Mouse (Mus musculus): ENCODE measurements at regions not wholly inside any gene's neighbourhood (a gene's known extent, or its start where the extent isn't known, plus 50 kb on each side); places are given as distances from the start of the nearest gene placed in this dataset.

DNA sequence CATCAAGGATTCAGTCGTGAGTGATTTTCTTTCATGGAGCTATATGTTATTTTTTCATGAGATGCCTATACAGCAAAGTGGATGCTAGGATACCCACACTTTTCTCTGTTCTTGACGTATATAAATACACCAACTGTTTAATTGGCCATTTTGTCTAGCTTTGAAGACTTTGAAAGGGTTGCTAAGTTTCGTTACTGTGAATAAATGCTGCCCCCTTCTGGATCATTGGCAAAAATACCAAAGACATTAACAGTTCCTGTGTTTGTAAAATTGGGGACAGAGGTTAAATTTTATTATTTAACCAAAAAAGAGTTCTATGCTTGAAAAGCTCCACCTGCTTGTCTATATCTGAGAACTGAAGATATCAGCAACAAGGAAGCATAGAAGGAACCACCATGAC is 3624.1 kb downstream of the 9330182O14Rik start:
- TF ChIP-seq GATA1 (IDR thresholded peaks at IDR 0.05; ENCODE audit: borderline replicate concordance, low read length) (no peak), CTCF (IDR thresholded peaks at IDR 0.05; ENCODE audit: low read depth, low read length) (no peak), GATA2 (IDR thresholded peaks at IDR 0.05; ENCODE audit: borderline replicate concordance, low read depth, low read length) (no peak), POLR2AphosphoS5 (IDR thresholded peaks at IDR 0.05; ENCODE audit: insufficient replicate concordance, low read depth, low read length) (no peak), TAL1 (conservative IDR thresholded peaks at IDR 0.05; ENCODE audit: low read depth, low read length) (no peak)
